Mouse (Mus musculus) MEL (cell line): ENCODE results near the gene Lrrc23.

ENCODE experiments used
- CTCF ChIP-seq, 3 experiments: IDR thresholded peaks in 2 of 3; conservative IDR thresholded peaks in 1 of 3; 2 replicates each; pipeline ENCODE4 v1.5.1; 2011 to 2012; ENCODE audit warnings: low read length in 3 of 3, low read depth in 2 of 3, mild to moderate bottlenecking in 2 of 3, improper control_type of control experiment in 1 of 3, inconsistent platforms in 1 of 3, mixed read lengths in 1 of 3, moderate library complexity in 1 of 3; ENCODE audit not compliant: control insufficient read depth in 1 of 3, insufficient read depth in 1 of 3, poor library complexity in 1 of 3, severe bottlenecking in 1 of 3
- E2F4 ChIP-seq: IDR thresholded peaks from 2 replicates; pipeline ENCODE4 v1.6.1; 2011; ENCODE audit warnings: low read depth, low read length, improper control_type of control experiment, borderline replicate concordance
- EP300 ChIP-seq, 2 experiments: IDR thresholded peaks; 2 replicates each; pipeline ENCODE4 v1.6.1; 2011; ENCODE audit warnings: improper control_type of control experiment in 2 of 2, low read length in 2 of 2, low read depth in 1 of 2, mild to moderate bottlenecking in 1 of 2
- JUND ChIP-seq: IDR thresholded peaks from 2 replicates; pipeline ENCODE4 v1.6.1; 2011; ENCODE audit warnings: low read depth, mild to moderate bottlenecking, improper control_type of control experiment, low read length
- KAT2A ChIP-seq: conservative IDR thresholded peaks from 2 replicates; pipeline ENCODE4 v1.6.1; 2012; ENCODE audit warnings: low read depth, low read length, improper control_type of control experiment, inconsistent platforms
- POLR2A ChIP-seq, 2 experiments: IDR thresholded peaks; 2 replicates each; pipeline ENCODE4 v1.6.1; 2011 to 2012; ENCODE audit warnings: low read length in 2 of 2, mild to moderate bottlenecking in 2 of 2, control low read depth in 1 of 2, improper control_type of control experiment in 1 of 2, low read depth in 1 of 2, moderate library complexity in 1 of 2; ENCODE audit not compliant: control insufficient read depth in 1 of 2, insufficient read depth in 1 of 2, poor library complexity in 1 of 2

- no peak for TF ChIP-seq POLR2A (IDR thresholded peaks at IDR 0.05; ENCODE audit: control insufficient read depth in 1 of 2, insufficient read depth in 1 of 2, low read depth in 1 of 2, low read length in 2 of 2, poor library complexity in 1 of 2)
- no peak for TF ChIP-seq KAT2A
- TF ChIP-seq JUND, result no peak
- TF ChIP-seq CTCF (IDR thresholded peaks at IDR 0.05 in 2 of 3, conservative IDR thresholded peaks at IDR 0.05 in 1 of 3; ENCODE audit: control insufficient read depth in 1 of 3, insufficient read depth in 1 of 3, low read depth in 2 of 3, low read length in 3 of 3, poor library complexity in 1 of 3, severe bottlenecking in 1 of 3), result no peak
- TF ChIP-seq E2F4, result no peak
- no peak for TF ChIP-seq EP300 (IDR thresholded peaks at IDR 0.05; ENCODE audit: low read depth in 1 of 2, low read length in 2 of 2)
These were observed 55.1 kb downstream of the Lrrc23 start for GRCm38 (mm10) chr6:124724472-124724871.
